Mouse (Mus musculus): ENCODE results near the gene Csad. TPM values are rescaled to one million over a fixed set of nuclear protein-coding genes. Genes with fewer than 3 reads are reported as not detected.
A peak's percentile ranks its signal among the peaks of the same experiment; 100 is the strongest.
"Not testable (repeated sequence)": the region's sequence is repeated elsewhere in the genome, so short reads cannot be mapped to it uniquely, and the experiment has no call there.

The Csad gene
- polyA plus RNA-seq, 1 experiment from 2014 or later, result 25.9 TPM

- 76% methylated on average over 6 of the region's 6 CpGs for WGBS
- ATAC-seq (ENCODE audit: low FRiP score, low TSS enrichment), result no peak
- DNase-seq, result no peak
Measured at GRCm38 (mm10) chr15:102167620-102168021, 36.9 kb downstream of the Csad start.

GRCm38 (mm10) chr15:102165468-102166100, 38.9 kb downstream of the Csad start:
- Histone ChIP-seq H3K27me3 (ENCODE audit: control insufficient read depth, insufficient read depth, low read length) (no peaks in the 10 kb centered on the region), H3K4me2 (ENCODE audit: low read length) (no peak overlapping the region)

More at GRCm38 (mm10) chr15:102167620-102168021, 36.9 kb downstream of the Csad start:
- no peaks in the 10 kb centered on the region for H3K4me1 ChIP-seq (ENCODE audit: control insufficient read depth, insufficient read depth, low read length)
- no peak overlapping the region for H3K9ac ChIP-seq (replicated peaks; ENCODE audit: low read length)
- no peaks in the 10 kb centered on the region for H3K36me3 ChIP-seq (ENCODE audit: control insufficient read depth, insufficient read depth, low read length)
- no peak overlapping the region for H3K27ac ChIP-seq (replicated peaks; ENCODE audit: low read depth, low read length)
- no peaks in the 10 kb centered on the region for H3K9me3 ChIP-seq (ENCODE audit: control insufficient read depth, low read length)
- no peak overlapping the region for H3K4me2 ChIP-seq (ENCODE audit: low read length)
- H3K4me3 ChIP-seq (replicated peaks; ENCODE audit: low read depth, low read length), result no peak overlapping the region
- no peaks in the 10 kb centered on the region for H3K27me3 ChIP-seq (ENCODE audit: control insufficient read depth, insufficient read depth, low read length)

GRCm38 (mm10) chr15:102163900-102164693, 40.4 kb downstream of the Csad start:
- H3K9ac ChIP-seq (replicated peaks; ENCODE audit: low read length), result no peak overlapping the region
- H3K27me3 ChIP-seq (ENCODE audit: control insufficient read depth, insufficient read depth, low read length), result no peaks in the 10 kb centered on the region
- H3K27ac ChIP-seq (replicated peaks; ENCODE audit: low read depth, low read length), result no peak overlapping the region
- no peaks in the 10 kb centered on the region for H3K36me3 ChIP-seq (ENCODE audit: control insufficient read depth, insufficient read depth, low read length)
- ATAC-seq (ENCODE audit: low FRiP score, low TSS enrichment) (no peak), DNase-seq (no peak)
- no peak overlapping the region for H3K4me3 ChIP-seq (replicated peaks; ENCODE audit: low read depth, low read length)
- no peaks in the 10 kb centered on the region for H3K9me3 ChIP-seq (ENCODE audit: control insufficient read depth, low read length)
- H3K4me2 ChIP-seq (ENCODE audit: low read length), result no peak overlapping the region
- H3K4me1 ChIP-seq (ENCODE audit: control insufficient read depth, insufficient read depth, low read length), result no peaks in the 10 kb centered on the region
- WGBS, result 62% methylated on average over 3 of the region's 3 CpGs

More at GRCm38 (mm10) chr15:102165468-102166100, 38.9 kb downstream of the Csad start:
- DNase-seq (no peak), ATAC-seq (ENCODE audit: low FRiP score, low TSS enrichment) (no peak)
- Histone ChIP-seq H3K4me3 (replicated peaks; ENCODE audit: low read depth, low read length) (no peak overlapping the region), H3K4me1 (ENCODE audit: control insufficient read depth, insufficient read depth, low read length) (no peaks in the 10 kb centered on the region), H3K9me3 (ENCODE audit: control insufficient read depth, low read length) (no peaks in the 10 kb centered on the region), H3K36me3 (ENCODE audit: control insufficient read depth, insufficient read depth, low read length) (no peaks in the 10 kb centered on the region), H3K27ac (replicated peaks; ENCODE audit: low read depth, low read length) (no peak overlapping the region), H3K9ac (replicated peaks; ENCODE audit: low read length) (no peak overlapping the region)
- WGBS, result 64% methylated on average over 6 of the region's 6 CpGs

GRCm38 (mm10) chr15:102160415-102161060, 44.0 kb downstream of the Csad start:
- Histone ChIP-seq H3K9ac (replicated peaks; ENCODE audit: low read length) (no peak overlapping the region), H3K27ac (replicated peaks; ENCODE audit: low read depth, low read length) (no peak overlapping the region), H3K36me3 (ENCODE audit: control insufficient read depth, insufficient read depth, low read length) (no peaks in the 10 kb centered on the region), H3K4me3 (replicated peaks; ENCODE audit: low read depth, low read length) (no peak overlapping the region), H3K4me2 (ENCODE audit: low read length) (no peak overlapping the region), H3K4me1 (ENCODE audit: control insufficient read depth, insufficient read depth, low read length) (peaks cover 6% of the 10 kb centered on the region; the same call in 1 of the 2 replicates), H3K9me3 (ENCODE audit: control insufficient read depth, low read length) (no peaks in the 10 kb centered on the region), H3K27me3 (ENCODE audit: control insufficient read depth, insufficient read depth, low read length) (no peaks in the 10 kb centered on the region)
- WGBS, result 67% methylated on average over 26 of the region's 27 CpGs
- ATAC-seq (ENCODE audit: low FRiP score, low TSS enrichment) (no peak), DNase-seq (no peak)

- Histone ChIP-seq H3K27me3 (ENCODE audit: control insufficient read depth, insufficient read depth, low read length) (no peaks in the 10 kb centered on the region), H3K27ac (replicated peaks; ENCODE audit: low read depth, low read length) (peak overlapping the region; percentile 55), H3K4me2 (ENCODE audit: low read length) (peak overlapping the region; percentile 28; the same call in 1 of the 2 replicates), H3K4me3 (replicated peaks; ENCODE audit: low read depth, low read length) (no peak overlapping the region), H3K9me3 (ENCODE audit: control insufficient read depth, low read length) (no peaks in the 10 kb centered on the region), H3K9ac (replicated peaks; ENCODE audit: low read length) (no peak overlapping the region), H3K4me1 (ENCODE audit: control insufficient read depth, insufficient read depth, low read length) (peaks cover 6% of the 10 kb centered on the region; the same call in 1 of the 2 replicates), H3K36me3 (ENCODE audit: control insufficient read depth, insufficient read depth, low read length) (no peaks in the 10 kb centered on the region)
- no peak for ATAC-seq (ENCODE audit: low FRiP score, low TSS enrichment)
- DNase-seq, result peak; percentile 66
- WGBS, result 18% methylated on average over 20 of the region's 20 CpGs
Measured at GRCm38 (mm10) chr15:102156836-102157235, 47.7 kb downstream of the Csad start.

- H3K4me2 ChIP-seq (ENCODE audit: low read length); H3K9ac ChIP-seq (replicated peaks; ENCODE audit: low read length); H3K4me3 ChIP-seq (replicated peaks; ENCODE audit: low read depth, low read length); H3K9me3 ChIP-seq (ENCODE audit: control insufficient read depth, low read length); ATAC-seq (ENCODE audit: low FRiP score, low TSS enrichment); H3K27me3 ChIP-seq (ENCODE audit: control insufficient read depth, insufficient read depth, low read length); H3K36me3 ChIP-seq (ENCODE audit: control insufficient read depth, insufficient read depth, low read length); H3K27ac ChIP-seq (replicated peaks; ENCODE audit: low read depth, low read length); DNase-seq; H3K4me1 ChIP-seq (ENCODE audit: control insufficient read depth, insufficient read depth, low read length): not testable (repeated sequence)
- WGBS, result 93% methylated on average over 6 of the region's 6 CpGs
Measured at GRCm38 (mm10) chr15:102155006-102155405, 49.5 kb downstream of the Csad start.

GRCm38 (mm10) chr15:102152646-102153045, 51.9 kb downstream of the Csad start:
- no peaks in the 10 kb centered on the region for H3K27me3 ChIP-seq (ENCODE audit: control insufficient read depth, insufficient read depth, low read length)
- no peak overlapping the region for H3K4me3 ChIP-seq (replicated peaks; ENCODE audit: low read depth, low read length)
- H3K9ac ChIP-seq (replicated peaks; ENCODE audit: low read length), result no peak overlapping the region
- no peaks in the 10 kb centered on the region for H3K9me3 ChIP-seq (ENCODE audit: control insufficient read depth, low read length)
- peaks cover 6% of the 10 kb centered on the region; the same call in 1 of the 2 replicates for H3K4me1 ChIP-seq (ENCODE audit: control insufficient read depth, insufficient read depth, low read length)
- H3K4me2 ChIP-seq (ENCODE audit: low read length), result no peak overlapping the region
- ATAC-seq (ENCODE audit: low FRiP score, low TSS enrichment) (no peak), DNase-seq (no peak)
- WGBS, result 30% methylated on average over 4 of the region's 4 CpGs
- no peak overlapping the region for H3K27ac ChIP-seq (replicated peaks; ENCODE audit: low read depth, low read length)
- no peaks in the 10 kb centered on the region for H3K36me3 ChIP-seq (ENCODE audit: control insufficient read depth, insufficient read depth, low read length)

GRCm38 (mm10) chr15:102150301-102151135, 54.0 kb downstream of the Csad start, which contains the start of gene Soat2:
Gene Soat2, plus strand, starts transcription at chr15:102150526.
- no peak within 1 kb of the TSS for H3K4me3 ChIP-seq (replicated peaks; ENCODE audit: low read depth, low read length)
- DNase-seq (no peak), ATAC-seq (ENCODE audit: low FRiP score, low TSS enrichment) (no peak)
- H3K27me3 ChIP-seq (ENCODE audit: control insufficient read depth, insufficient read depth, low read length), result peaks cover 4% of the 10 kb centered on the region
- H3K36me3 ChIP-seq (ENCODE audit: control insufficient read depth, insufficient read depth, low read length), result no peaks in the 10 kb centered on the region
- H3K9me3 ChIP-seq (ENCODE audit: control insufficient read depth, low read length), result no peaks in the 10 kb centered on the region
- WGBS, result 67% methylated on average over 20 of the region's 20 CpGs
- no peak within 1 kb of the TSS for H3K4me2 ChIP-seq (ENCODE audit: low read length)
- no peak within 1 kb of the TSS for H3K27ac ChIP-seq (replicated peaks; ENCODE audit: low read depth, low read length)
- H3K4me1 ChIP-seq (ENCODE audit: control insufficient read depth, insufficient read depth, low read length), result no peaks in the 10 kb centered on the region
- no peak within 1 kb of the TSS for H3K9ac ChIP-seq (replicated peaks; ENCODE audit: low read length)
